Mouse (Mus musculus): Measurements from ENCODE around the gene Zmiz1. TPM values are rescaled to one million over a fixed set of nuclear protein-coding genes. Genes with fewer than 3 reads are reported as not detected.

The Zmiz1 gene
- polyA plus RNA-seq, 1 experiment from 2014 or later, result 70.0 TPM

DNA sequence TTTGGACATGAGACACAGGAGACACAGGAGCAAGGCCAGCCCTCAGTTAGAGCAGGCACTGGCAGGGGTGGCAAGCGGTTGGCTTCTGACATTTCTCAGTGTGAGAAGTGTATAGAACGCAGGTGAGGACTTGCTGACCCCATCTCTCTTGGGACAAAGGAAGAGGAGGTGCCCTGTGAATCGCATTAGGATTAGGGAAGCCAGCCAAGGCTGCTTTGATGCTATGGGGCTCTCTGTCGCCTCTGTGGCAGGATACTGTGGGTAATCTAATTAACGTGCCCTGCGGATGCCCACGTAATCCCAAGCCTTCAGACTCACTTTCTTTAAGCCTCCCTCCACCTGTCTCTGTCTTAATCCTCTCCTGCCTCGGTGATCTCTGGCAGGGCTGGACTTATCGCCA, 62.0 kb downstream of the Zmiz1 start:
- H3K4me2 ChIP-seq (replicated peaks), result no peak overlapping the region
- H3K36me3 ChIP-seq (replicated peaks; ENCODE audit: control insufficient read depth, insufficient read depth), result no peaks in the 10 kb centered on the region; the same call in 1 of the 2 replicates
- H3K27ac ChIP-seq, result peak overlapping the region; percentile 21; the same call in 1 of the 2 replicates
- H3K4me1 ChIP-seq (replicated peaks; ENCODE audit: control insufficient read depth, insufficient read depth, low read length), result peaks cover 63% of the 10 kb centered on the region
- H3K27me3 ChIP-seq (ENCODE audit: control insufficient read depth, insufficient read depth, low read length), result no peaks in the 10 kb centered on the region
- ATAC-seq (ENCODE audit: low FRiP score), result no peak
- no peak for DNase-seq (ENCODE audit: low spot score)
- H3K4me3 ChIP-seq (replicated peaks; ENCODE audit: low read length), result no peak overlapping the region
- no peaks in the 10 kb centered on the region for H3K9me3 ChIP-seq (ENCODE audit: control insufficient read depth, low read length)
- no peak overlapping the region for H3K9ac ChIP-seq
- WGBS, result 31% methylated on average over 9 of the region's 9 CpGs

DNA sequence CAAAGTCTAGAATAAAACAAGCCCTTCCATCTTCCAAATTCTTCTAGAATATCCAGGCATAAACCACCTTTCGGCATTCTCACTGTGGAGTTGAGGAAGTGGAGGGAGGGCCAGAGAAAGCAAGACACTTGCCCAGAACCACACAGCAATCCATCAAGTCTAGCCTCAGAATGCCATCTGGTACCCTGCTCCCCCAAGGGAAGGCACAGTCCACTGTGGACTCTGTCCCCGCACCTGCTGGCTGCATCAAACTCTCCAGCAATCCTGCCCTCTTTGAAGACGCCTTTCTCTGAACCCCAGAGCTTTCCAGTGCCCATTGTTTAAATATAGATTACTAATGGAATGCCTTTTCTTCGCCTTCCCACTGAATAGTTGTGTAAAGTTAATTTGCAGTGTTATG, 62.5 kb downstream of the Zmiz1 start:
- Histone ChIP-seq H3K9me3 (ENCODE audit: control insufficient read depth, low read length) (no peaks in the 10 kb centered on the region), H3K9ac (no peak overlapping the region), H3K27me3 (ENCODE audit: control insufficient read depth, insufficient read depth, low read length) (no peaks in the 10 kb centered on the region), H3K4me3 (replicated peaks; ENCODE audit: low read length) (no peak overlapping the region), H3K27ac (peak overlapping the region; percentile 30; the same call in 1 of the 2 replicates), H3K4me1 (replicated peaks; ENCODE audit: control insufficient read depth, insufficient read depth, low read length) (peaks cover 58% of the 10 kb centered on the region), H3K36me3 (replicated peaks; ENCODE audit: control insufficient read depth, insufficient read depth) (no peaks in the 10 kb centered on the region; the same call in 1 of the 2 replicates), H3K4me2 (replicated peaks) (no peak overlapping the region)
- WGBS, result 34% methylated on average over 4 of the region's 4 CpGs
- ATAC-seq (ENCODE audit: low FRiP score) (no peak), DNase-seq (ENCODE audit: low spot score) (no peak)

DNA sequence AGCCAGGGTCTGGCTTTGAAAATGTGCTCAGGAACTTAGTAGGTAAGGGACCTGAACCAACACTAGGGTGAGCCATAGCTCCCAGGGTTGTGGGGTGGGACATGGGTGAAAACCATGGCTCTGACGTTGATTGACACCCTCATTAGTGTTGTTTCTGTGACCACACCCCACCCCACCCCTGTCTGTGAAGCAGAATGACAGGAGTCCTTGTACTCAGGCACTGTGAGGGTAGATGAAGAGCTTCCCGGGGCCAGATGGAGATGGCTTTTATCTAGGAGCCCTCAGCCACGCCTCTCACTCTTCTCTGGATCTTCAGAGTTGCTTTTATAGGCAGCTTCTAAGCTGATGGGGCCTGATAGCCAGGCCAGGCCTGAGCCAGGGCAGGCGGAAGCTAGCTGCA, 63.4 kb downstream of the Zmiz1 start:
- DNase-seq (ENCODE audit: low spot score) (no peak), ATAC-seq (ENCODE audit: low FRiP score) (no peak)
- peaks cover 54% of the 10 kb centered on the region for H3K4me1 ChIP-seq (replicated peaks; ENCODE audit: control insufficient read depth, insufficient read depth, low read length)
- H3K9ac ChIP-seq, result no peak overlapping the region
- no peak overlapping the region for H3K4me3 ChIP-seq (replicated peaks; ENCODE audit: low read length)
- no peaks in the 10 kb centered on the region for H3K9me3 ChIP-seq (ENCODE audit: control insufficient read depth, low read length)
- no peaks in the 10 kb centered on the region for H3K27me3 ChIP-seq (ENCODE audit: control insufficient read depth, insufficient read depth, low read length)
- no peaks in the 10 kb centered on the region; the same call in 1 of the 2 replicates for H3K36me3 ChIP-seq (replicated peaks; ENCODE audit: control insufficient read depth, insufficient read depth)
- H3K27ac ChIP-seq, result 0 out of 2 replicates have a peak overlapping the region, but pooled peaks have one; percentile 30
- no peak overlapping the region for H3K4me2 ChIP-seq (replicated peaks)
- WGBS, result 32% methylated on average over 4 of the region's 4 CpGs

DNA sequence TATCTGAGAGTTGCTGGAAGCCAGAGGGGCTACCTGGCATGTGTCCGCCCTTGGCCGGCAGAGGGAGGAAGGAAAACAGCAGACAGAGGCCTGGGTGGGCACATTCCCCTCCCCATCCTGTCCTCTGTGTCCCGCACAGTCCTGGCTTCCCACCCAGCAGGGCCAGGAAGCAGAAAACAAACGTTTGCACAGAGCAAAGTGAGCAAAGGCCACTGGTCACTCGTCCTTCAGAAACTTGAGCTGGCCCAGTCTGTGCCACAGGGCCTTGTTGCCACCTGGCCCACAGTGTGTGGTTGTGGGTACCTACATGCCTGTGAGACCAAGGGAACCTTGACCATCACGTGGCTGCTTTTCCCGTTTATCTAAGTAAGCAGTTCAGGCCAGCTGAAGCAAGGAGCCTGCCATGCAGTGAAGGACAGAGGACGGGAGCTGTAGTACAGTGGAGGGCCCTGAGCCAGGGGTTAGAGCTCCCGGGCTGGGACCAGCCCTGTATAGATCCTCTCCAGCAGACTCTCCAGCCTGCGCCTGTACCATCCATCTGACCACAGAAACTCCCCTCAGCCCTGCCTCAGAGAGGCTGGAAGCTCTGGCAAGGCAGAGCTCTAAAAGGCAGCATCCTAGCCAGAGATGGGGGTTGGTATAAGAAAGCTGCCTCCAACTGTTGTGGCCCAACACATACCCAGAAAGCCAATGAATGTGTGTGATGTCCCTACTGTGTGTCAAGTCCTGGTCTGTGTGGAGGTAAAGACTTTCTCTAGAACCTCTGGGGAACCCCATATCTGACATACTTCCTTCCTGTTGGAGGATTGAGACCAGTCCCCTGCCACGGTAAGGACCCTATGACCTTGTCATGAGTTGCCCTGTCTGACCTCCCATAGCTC, 64.5 kb downstream of the Zmiz1 start:
- Histone ChIP-seq H3K4me1 (replicated peaks; ENCODE audit: control insufficient read depth, insufficient read depth, low read length) (peaks cover 54% of the 10 kb centered on the region), H3K9me3 (ENCODE audit: control insufficient read depth, low read length) (no peaks in the 10 kb centered on the region), H3K27me3 (ENCODE audit: control insufficient read depth, insufficient read depth, low read length) (no peaks in the 10 kb centered on the region), H3K4me3 (replicated peaks; ENCODE audit: low read length) (no peak overlapping the region), H3K36me3 (replicated peaks; ENCODE audit: control insufficient read depth, insufficient read depth) (no peaks in the 10 kb centered on the region; the same call in 1 of the 2 replicates), H3K4me2 (replicated peaks) (no peak overlapping the region), H3K9ac (no peak overlapping the region), H3K27ac (no peak overlapping the region; the same call in 1 of the 2 replicates)
- WGBS, result 69% methylated on average over 11 of the region's 11 CpGs
- ATAC-seq (ENCODE audit: low FRiP score) (no peak), DNase-seq (ENCODE audit: low spot score) (no peak)

DNA sequence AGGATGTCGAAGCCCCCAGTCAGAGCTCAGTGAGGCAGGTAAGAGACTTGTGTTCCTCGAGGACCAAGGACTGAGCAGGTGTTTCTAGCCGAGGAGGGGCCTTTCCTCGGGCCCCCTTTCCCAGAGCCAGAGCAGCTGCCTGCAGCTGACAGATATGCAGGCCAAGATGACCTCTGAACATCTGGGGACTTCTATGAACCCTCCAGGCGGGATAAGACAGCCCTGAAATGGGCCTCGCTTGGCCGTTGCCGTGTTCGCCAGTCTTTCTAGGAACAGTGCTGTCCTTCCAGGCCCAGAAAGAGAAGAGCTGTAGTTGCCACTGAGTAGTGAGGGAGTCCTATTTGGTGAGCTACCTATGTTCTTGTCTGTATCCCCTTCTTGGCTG, 65.1 kb downstream of the Zmiz1 start:
- H3K4me3 ChIP-seq (replicated peaks; ENCODE audit: low read length), result no peak overlapping the region
- ATAC-seq (ENCODE audit: low FRiP score), result no peak
- H3K4me1 ChIP-seq (replicated peaks; ENCODE audit: control insufficient read depth, insufficient read depth, low read length), result peaks cover 54% of the 10 kb centered on the region
- H3K4me2 ChIP-seq (replicated peaks), result no peak overlapping the region
- DNase-seq (ENCODE audit: low spot score), result no peak
- no peaks in the 10 kb centered on the region for H3K27me3 ChIP-seq (ENCODE audit: control insufficient read depth, insufficient read depth, low read length)
- no peaks in the 10 kb centered on the region for H3K36me3 ChIP-seq (replicated peaks; ENCODE audit: control insufficient read depth, insufficient read depth)
- 86% methylated on average over 9 of the region's 9 CpGs for WGBS
- no peak overlapping the region for H3K9ac ChIP-seq
- H3K9me3 ChIP-seq (ENCODE audit: control insufficient read depth, low read length), result no peaks in the 10 kb centered on the region
- H3K27ac ChIP-seq, result no peak overlapping the region

DNA sequence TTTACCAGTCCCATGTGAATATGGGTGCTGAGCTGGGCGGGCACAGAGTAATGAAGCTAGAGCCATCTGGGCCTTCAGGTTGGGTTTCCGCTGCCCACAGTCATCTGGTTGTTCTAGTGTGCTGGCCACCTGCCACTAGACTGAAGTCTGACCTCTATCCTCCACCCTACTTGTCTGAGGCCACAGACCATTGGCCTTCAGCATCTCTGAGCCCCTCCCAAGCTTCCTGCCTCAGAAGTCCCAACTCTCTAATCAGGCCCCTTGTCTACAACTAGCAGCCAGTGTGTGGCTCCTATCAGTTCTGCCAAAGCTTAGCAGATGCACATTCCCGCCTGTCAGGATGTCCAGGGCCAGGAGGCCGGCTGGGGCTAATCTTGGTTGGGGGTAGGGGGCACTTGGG, 65.9 kb downstream of the Zmiz1 start:
- Histone ChIP-seq H3K4me1 (replicated peaks; ENCODE audit: control insufficient read depth, insufficient read depth, low read length) (peaks cover 48% of the 10 kb centered on the region), H3K27ac (no peak overlapping the region), H3K9ac (no peak overlapping the region), H3K4me2 (replicated peaks) (no peak overlapping the region), H3K4me3 (replicated peaks; ENCODE audit: low read length) (no peak overlapping the region), H3K9me3 (ENCODE audit: control insufficient read depth, low read length) (no peaks in the 10 kb centered on the region), H3K27me3 (ENCODE audit: control insufficient read depth, insufficient read depth, low read length) (no peaks in the 10 kb centered on the region), H3K36me3 (replicated peaks; ENCODE audit: control insufficient read depth, insufficient read depth) (no peaks in the 10 kb centered on the region)
- ATAC-seq (ENCODE audit: low FRiP score) (no peak), DNase-seq (ENCODE audit: low spot score) (no peak)
- 82% methylated on average over 4 of the region's 4 CpGs for WGBS

DNA sequence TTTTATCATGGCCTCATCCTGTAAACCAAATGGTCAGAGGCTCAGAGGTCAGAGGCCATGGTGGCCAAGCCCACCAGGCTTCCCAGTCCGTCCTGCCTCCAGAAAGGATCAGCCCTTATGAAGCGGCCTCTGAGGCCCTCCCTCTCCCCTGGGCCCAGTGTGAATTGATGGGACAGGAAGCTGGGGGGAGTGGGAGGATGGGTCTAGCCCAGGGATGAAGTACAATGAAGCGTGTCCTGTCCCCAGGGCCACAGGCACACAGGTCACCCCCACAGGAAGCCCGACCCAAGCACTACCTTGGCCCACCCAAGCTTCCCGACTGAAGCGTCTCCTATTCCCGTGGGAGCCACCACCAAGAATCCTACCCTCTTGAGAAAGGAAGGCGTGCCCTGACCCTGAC, 66.7 kb downstream of the Zmiz1 start:
- no peaks in the 10 kb centered on the region for H3K27me3 ChIP-seq (ENCODE audit: control insufficient read depth, insufficient read depth, low read length)
- no peaks in the 10 kb centered on the region for H3K36me3 ChIP-seq (replicated peaks; ENCODE audit: control insufficient read depth, insufficient read depth)
- 55% methylated on average over 8 of the region's 8 CpGs for WGBS
- no peak overlapping the region for H3K9ac ChIP-seq
- H3K27ac ChIP-seq, result no peak overlapping the region
- no peak overlapping the region for H3K4me2 ChIP-seq (replicated peaks)
- DNase-seq (ENCODE audit: low spot score) (no peak), ATAC-seq (ENCODE audit: low FRiP score) (no peak)
- no peaks in the 10 kb centered on the region for H3K9me3 ChIP-seq (ENCODE audit: control insufficient read depth, low read length)
- H3K4me3 ChIP-seq (replicated peaks; ENCODE audit: low read length), result no peak overlapping the region
- H3K4me1 ChIP-seq (replicated peaks; ENCODE audit: control insufficient read depth, insufficient read depth, low read length), result peaks cover 46% of the 10 kb centered on the region

DNA sequence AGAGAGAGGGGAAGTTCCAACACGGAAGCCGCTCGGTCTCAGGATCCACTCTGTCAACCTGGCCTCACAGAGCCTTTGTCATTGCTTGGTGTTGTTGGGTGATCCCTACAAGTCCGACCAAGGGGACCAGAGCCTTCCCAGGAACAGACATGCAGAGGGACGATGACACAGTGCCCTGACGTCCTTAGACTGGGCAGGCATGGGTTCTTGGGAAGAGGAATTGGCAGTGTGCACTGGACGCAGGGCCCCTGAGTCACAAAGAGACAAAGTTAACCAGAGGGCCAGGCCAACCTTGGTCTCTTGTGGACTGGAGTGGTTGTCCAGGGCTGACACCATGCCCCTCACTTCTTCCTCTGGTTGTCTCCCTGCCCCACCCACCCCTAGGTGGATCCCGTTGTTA, 67.9 kb downstream of the Zmiz1 start:
- Histone ChIP-seq H3K4me3 (replicated peaks; ENCODE audit: low read length) (no peak overlapping the region), H3K4me2 (replicated peaks) (no peak overlapping the region), H3K9ac (no peak overlapping the region), H3K9me3 (ENCODE audit: control insufficient read depth, low read length) (no peaks in the 10 kb centered on the region), H3K4me1 (replicated peaks; ENCODE audit: control insufficient read depth, insufficient read depth, low read length) (peaks cover 35% of the 10 kb centered on the region), H3K27me3 (ENCODE audit: control insufficient read depth, insufficient read depth, low read length) (no peaks in the 10 kb centered on the region), H3K27ac (no peak overlapping the region), H3K36me3 (replicated peaks; ENCODE audit: control insufficient read depth, insufficient read depth) (no peaks in the 10 kb centered on the region)
- no peak for DNase-seq (ENCODE audit: low spot score)
- WGBS, result 95% methylated on average over 8 of the region's 8 CpGs
- no peak for ATAC-seq (ENCODE audit: low FRiP score)

DNA sequence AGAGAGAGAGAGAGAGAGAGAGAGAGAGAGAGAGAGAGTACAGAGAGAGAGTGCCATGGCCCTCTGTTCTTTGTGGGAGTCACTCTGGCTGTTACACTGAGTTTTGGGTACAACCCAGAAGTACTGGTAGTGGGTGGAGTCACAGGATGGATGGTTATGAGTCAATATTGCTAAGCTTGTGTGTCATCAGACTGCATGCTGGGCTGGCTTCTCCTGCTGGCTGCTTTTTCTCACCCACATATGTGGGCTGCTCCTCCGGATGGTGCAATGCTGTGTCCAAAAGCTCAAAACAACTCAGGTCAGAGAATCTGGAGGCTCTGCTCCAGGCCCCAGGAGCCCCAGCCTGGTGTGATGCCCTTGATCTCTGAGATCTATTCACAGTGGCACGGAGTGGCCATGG, 68.3 kb downstream of the Zmiz1 start:
- H3K27me3 ChIP-seq (ENCODE audit: control insufficient read depth, insufficient read depth, low read length), result no peaks in the 10 kb centered on the region
- no peak overlapping the region for H3K9ac ChIP-seq
- no peak overlapping the region for H3K4me2 ChIP-seq (replicated peaks)
- ATAC-seq (ENCODE audit: low FRiP score) (no peak), DNase-seq (ENCODE audit: low spot score) (no peak)
- 88% methylated on average over 2 of the region's 2 CpGs for WGBS
- H3K9me3 ChIP-seq (ENCODE audit: control insufficient read depth, low read length), result no peaks in the 10 kb centered on the region
- no peak overlapping the region for H3K4me3 ChIP-seq (replicated peaks; ENCODE audit: low read length)
- peaks cover 30% of the 10 kb centered on the region for H3K4me1 ChIP-seq (replicated peaks; ENCODE audit: control insufficient read depth, insufficient read depth, low read length)
- H3K27ac ChIP-seq, result no peak overlapping the region
- H3K36me3 ChIP-seq (replicated peaks; ENCODE audit: control insufficient read depth, insufficient read depth), result no peaks in the 10 kb centered on the region
